Mouse (Mus musculus) forebrain, embryonic 15.5 days (tissue): ENCODE measurements around the gene Tex45. TPM values are rescaled to one million over a fixed set of nuclear protein-coding genes. Genes with fewer than 3 reads are reported as not detected.
A peak's percentile ranks its signal among the peaks of the same experiment; 100 is the strongest.

Source experiments
- ATAC-seq: fragments of 200-750 bp; cut with Nextera tagmentation; replicated peaks from 2 replicates; pipeline ENCODE4 v1.8.0; 2017; ENCODE audit warnings: mild to moderate bottlenecking, moderate TSS enrichment, moderate library complexity
- H3K27ac ChIP-seq: fragments of 300-500 bp; sonication (generic); replicated peaks from 2 replicates; pipeline ENCODE4 v1.5.1; 2015; ENCODE audit warnings: mild to moderate bottlenecking, inconsistent platforms
- H3K27me3 ChIP-seq: fragments of 300-500 bp; sonication (generic); 2 replicates; pipeline ENCODE4 v1.6.1; 2015; ENCODE audit warnings: inconsistent platforms
- H3K36me3 ChIP-seq: fragments of 300-500 bp; sonication (generic); 2 replicates; pipeline ENCODE4 v1.6.1; 2015; ENCODE audit warnings: mild to moderate bottlenecking, inconsistent platforms
- H3K4me1 ChIP-seq: fragments of 300-500 bp; sonication (generic); 2 replicates; pipeline ENCODE4 v1.6.1; 2015; ENCODE audit warnings: inconsistent platforms
- H3K4me2 ChIP-seq: fragments of 300-500 bp; sonication (generic); replicated peaks from 2 replicates; pipeline ENCODE4 v1.6.1; 2015; ENCODE audit warnings: mild to moderate bottlenecking, inconsistent platforms
- H3K4me3 ChIP-seq: fragments of 300-500 bp; sonication (generic); 2 replicates; pipeline ENCODE4 v1.5.1; 2015; ENCODE audit warnings: mild to moderate bottlenecking, inconsistent platforms
- H3K9ac ChIP-seq: fragments of 300-500 bp; sonication (generic); replicated peaks from 2 replicates; pipeline ENCODE4 v1.6.1; 2015; ENCODE audit warnings: mild to moderate bottlenecking, inconsistent platforms
- H3K9me3 ChIP-seq: fragments of 300-500 bp; sonication (generic); 2 replicates; pipeline ENCODE4 v1.6.1; 2016; ENCODE audit warnings: inconsistent platforms
- WGBS: fragments of 180-500 bp; shearing (Covaris S2); methylation state at CpG from one replicate; pipeline ENCODE4 v1.1.7; 2015; ENCODE audit warnings: mixed read lengths; 5-methylcytosine and 5-hydroxymethylcytosine counted together
- polyA plus RNA-seq: library from polyadenylated mRNA; unstranded; fragments of >200 nt; fragmentation: Nextera tagmentation; extraction: Ambion mirVana; gene quantifications from 2 replicates; pipeline ENCODE4 v1.2.1, GENCODE M21; 2015

The Tex45 gene
- polyA plus RNA-seq, 1 experiment from 2014 or later = 0.25 TPM

DNA sequence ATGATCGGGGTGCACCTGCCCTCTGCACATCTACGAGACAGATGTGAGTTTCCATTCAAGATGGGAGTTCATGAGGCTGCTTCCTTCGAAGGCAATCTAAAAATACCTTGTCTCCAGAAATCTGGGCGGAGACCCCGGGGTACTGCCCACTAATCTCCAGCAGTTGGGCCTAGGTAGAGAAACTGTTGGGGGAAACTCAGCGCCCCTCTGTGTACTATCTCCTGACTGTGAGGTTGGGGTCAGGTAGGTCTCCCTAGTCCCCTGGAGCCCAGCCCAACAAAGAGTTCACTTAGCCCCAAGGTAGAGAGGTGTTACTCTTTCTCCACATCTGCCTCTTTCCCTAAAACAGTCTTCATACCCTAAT, 23.2 kb downstream of the Tex45 start:
- Histone ChIP-seq H3K9ac (peak overlapping the region; percentile 99), H3K4me1 (peaks cover 25% of the 10 kb centered on the region), H3K9me3 (no peaks in the 10 kb centered on the region), H3K27ac (peak overlapping the region; percentile 92), H3K4me2 (peak overlapping the region; percentile 68), H3K36me3 (peaks cover 31% of the 10 kb centered on the region), H3K4me3 (peak overlapping the region; percentile 87), H3K27me3 (no peaks in the 10 kb centered on the region)
- peak; percentile 3; the same call in 1 of the 2 replicates for ATAC-seq
- WGBS = 26% methylated on average over 6 of the region's 6 CpGs

DNA sequence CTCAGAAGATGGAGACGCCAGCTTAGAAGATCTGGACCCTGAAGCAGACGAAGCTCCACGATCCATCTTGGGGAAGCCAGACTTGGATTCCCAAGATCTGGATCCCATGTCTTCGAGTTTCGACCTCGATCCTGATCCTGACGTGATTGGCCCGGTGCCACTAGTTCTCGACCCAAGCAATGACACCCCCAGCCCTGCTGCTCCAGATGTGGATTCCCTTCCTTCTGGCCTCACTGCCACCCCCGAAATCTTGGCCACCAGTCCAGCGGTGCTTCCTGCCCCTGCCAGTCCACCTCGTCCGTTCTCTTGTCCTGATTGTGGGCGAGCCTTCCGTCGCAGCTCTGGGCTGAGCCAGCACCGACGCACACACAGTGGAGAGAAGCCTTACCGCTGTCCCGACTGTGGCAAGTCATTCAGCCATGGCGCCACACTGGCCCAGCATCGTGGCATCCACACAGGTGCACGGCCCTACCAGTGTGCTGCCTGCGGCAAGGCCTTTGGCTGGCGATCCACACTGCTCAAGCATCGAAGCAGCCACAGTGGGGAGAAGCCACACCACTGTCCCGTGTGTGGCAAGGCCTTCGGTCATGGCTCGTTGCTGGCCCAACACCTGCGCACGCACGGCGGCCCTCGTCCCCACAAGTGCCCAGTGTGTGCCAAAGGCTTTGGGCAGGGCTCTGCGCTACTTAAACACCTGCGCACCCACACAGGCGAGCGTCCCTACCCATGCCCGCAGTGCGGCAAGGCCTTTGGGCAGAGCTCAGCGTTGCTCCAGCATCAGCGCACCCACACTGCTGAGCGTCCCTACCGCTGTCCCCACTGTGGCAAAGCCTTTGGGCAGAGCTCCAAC, 25.1 kb downstream of the Tex45 start:
- H3K4me1 ChIP-seq = peaks cover 37% of the 10 kb centered on the region
- no peaks in the 10 kb centered on the region for H3K9me3 ChIP-seq
- no peak overlapping the region for H3K4me2 ChIP-seq
- H3K4me3 ChIP-seq = no peak overlapping the region
- H3K36me3 ChIP-seq = peaks cover 31% of the 10 kb centered on the region
- H3K27ac ChIP-seq = no peak overlapping the region
- no peak overlapping the region for H3K9ac ChIP-seq
- no peak for ATAC-seq
- WGBS = 96% methylated on average over 44 of the region's 44 CpGs
- H3K27me3 ChIP-seq = no peaks in the 10 kb centered on the region

DNA sequence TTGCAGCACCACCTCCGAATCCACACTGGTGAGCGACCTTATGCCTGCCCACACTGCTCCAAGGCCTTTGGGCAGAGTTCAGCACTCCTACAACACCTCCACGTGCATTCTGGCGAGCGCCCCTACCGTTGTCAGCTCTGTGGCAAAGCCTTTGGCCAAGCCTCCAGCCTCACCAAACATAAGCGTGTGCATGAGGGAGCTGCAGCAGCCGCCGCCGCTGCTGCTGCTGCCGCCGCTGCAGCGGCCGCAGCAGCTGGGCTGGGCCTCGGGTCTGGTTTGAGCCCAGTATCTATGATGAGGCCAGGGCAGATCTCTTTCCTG, 25.7 kb downstream of the Tex45 start:
- Histone ChIP-seq H3K4me3 (no peak overlapping the region), H3K9me3 (no peaks in the 10 kb centered on the region), H3K27ac (no peak overlapping the region), H3K4me1 (peaks cover 43% of the 10 kb centered on the region), H3K9ac (no peak overlapping the region), H3K27me3 (no peaks in the 10 kb centered on the region), H3K4me2 (no peak overlapping the region), H3K36me3 (peaks cover 31% of the 10 kb centered on the region)
- WGBS = 94% methylated on average over 15 of the region's 15 CpGs
- no peak for ATAC-seq

DNA sequence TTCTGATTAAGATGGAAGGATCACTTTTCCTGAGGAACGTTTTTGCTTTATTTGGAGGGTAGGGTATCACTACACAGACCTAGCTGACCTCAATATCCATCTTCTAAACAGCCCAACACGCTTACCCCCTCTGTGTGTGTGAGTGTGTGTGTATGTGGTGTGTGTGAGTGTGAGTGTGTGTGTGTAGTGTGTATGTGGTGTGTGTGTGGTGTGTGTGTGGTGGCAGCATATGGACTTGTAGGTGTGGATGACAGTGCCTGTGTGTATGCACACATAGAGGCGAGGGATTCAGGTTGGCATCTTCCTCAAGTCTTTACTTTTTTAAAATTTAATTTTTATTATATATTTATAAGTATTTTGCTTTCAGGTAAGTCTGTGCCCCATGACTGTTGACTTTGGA, 27.9 kb downstream of the Tex45 start:
- H3K4me2 ChIP-seq = no peak overlapping the region
- 85% methylated on average over 3 of the region's 3 CpGs for WGBS
- H3K27ac ChIP-seq = no peak overlapping the region
- no peak overlapping the region for H3K4me3 ChIP-seq
- no peaks in the 10 kb centered on the region for H3K27me3 ChIP-seq
- H3K36me3 ChIP-seq = peaks cover 31% of the 10 kb centered on the region
- H3K9ac ChIP-seq = no peak overlapping the region
- no peaks in the 10 kb centered on the region for H3K9me3 ChIP-seq
- H3K4me1 ChIP-seq = peaks cover 49% of the 10 kb centered on the region
- ATAC-seq = no peak

DNA sequence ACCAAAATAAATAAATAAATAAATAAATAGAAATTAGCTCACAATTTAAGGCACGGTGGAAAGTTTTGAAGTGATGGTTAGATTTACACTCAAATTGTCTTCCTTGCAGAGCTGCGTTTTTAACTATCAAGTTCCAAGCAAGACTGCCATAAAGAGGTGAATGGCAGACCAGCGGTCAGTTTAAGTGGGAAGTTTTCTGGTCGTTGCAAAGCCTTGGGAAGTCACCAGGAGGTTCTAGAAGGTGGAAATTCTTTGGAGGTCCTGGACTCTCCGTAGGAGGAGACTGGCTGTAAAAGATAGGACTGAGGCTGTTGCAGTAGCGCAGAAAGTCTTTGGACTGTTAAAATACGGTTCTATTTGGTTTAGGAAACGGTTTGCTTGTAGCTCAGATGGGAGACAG, 29.1 kb downstream of the Tex45 start:
- ATAC-seq = no peak
- Histone ChIP-seq H3K4me2 (peak overlapping the region; percentile 71), H3K4me3 (peak overlapping the region; percentile 68), H3K9ac (peak overlapping the region; percentile 61), H3K27me3 (no peaks in the 10 kb centered on the region), H3K27ac (peak overlapping the region; percentile 88), H3K9me3 (no peaks in the 10 kb centered on the region), H3K4me1 (peaks cover 38% of the 10 kb centered on the region), H3K36me3 (peaks cover 27% of the 10 kb centered on the region)
- 9% methylated on average over 8 of the region's 8 CpGs for WGBS

DNA sequence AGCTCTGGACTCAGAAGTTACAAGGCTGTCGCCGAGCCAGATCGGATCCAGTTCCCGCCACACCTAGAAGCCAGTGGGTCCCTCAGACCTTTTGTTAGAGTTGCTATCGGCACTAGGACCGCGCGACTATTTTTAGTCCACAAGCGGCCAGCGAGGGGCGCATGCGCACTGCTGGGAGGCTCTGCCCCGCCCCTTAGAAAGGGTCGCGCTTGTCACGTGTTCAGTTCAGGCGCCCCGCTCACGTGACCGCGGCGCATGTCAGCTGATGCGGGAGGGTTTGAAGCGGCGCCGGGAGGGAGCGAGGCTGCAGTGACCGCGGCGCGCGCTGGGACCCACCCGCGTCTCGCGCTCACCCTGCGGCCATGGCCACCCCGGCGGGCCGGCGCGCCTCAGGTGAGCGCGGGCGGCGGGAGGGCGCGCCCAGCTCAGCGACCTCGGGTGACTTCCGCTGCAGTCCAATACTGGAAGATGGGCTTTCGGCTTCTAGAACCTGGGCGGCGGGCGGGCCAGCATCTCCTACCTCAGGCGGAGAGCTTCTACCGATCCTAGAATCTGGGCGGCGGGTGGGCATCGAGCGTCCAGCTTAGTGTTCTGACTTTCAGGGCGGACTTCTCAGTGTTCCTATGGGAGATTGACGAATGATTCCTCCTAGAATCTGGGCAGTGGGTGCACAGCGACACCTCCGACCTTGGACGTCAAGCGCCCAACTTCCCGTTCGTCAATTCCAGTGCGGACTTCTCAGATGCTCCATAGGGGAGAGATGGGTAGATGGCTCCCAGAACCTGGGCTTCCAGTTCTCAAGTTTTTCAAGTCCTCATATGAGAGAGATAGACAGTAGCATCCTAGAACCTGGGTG, 29.8 kb downstream of the Tex45 start, which contains the start of gene Mcoln1:
Mcoln1 (plus strand) TSS at position 223 of the 856 bp plus-strand sequence.
- peaks cover 20% of the 10 kb centered on the region for H3K36me3 ChIP-seq
- peak within 1 kb of the TSS; percentile 71 for H3K4me2 ChIP-seq
- no peaks in the 10 kb centered on the region for H3K9me3 ChIP-seq
- ATAC-seq = peak; percentile 89
- H3K27me3 ChIP-seq = no peaks in the 10 kb centered on the region
- H3K4me3 ChIP-seq = peak within 1 kb of the TSS; percentile 68
- WGBS = under 1% methylated on average over 70 of the region's 70 CpGs
- peaks cover 38% of the 10 kb centered on the region for H3K4me1 ChIP-seq
- peak within 1 kb of the TSS; percentile 88 for H3K27ac ChIP-seq
- peak within 1 kb of the TSS; percentile 71 for H3K9ac ChIP-seq

DNA sequence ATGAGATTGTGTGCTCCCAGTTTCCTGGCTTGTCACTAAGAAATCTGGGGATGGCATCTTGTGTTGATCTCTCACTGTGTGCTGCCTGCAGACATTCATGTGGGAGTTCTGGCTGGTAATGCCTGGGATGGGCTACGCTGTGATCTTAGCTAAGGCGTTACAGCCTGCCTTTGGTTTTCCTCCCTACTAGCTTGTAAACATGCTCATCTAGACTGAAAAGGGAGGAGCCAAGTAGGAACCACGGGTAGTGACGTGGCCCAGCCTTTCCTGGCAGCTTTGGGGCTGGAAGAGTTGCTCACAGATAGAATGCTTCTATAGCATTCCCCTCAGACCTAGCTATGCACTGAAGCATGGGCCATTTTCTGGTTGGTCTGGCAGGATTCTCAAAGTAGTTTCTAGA, 31.6 kb downstream of the Tex45 start:
- Histone ChIP-seq H3K9ac (no peak overlapping the region), H3K36me3 (peaks cover 19% of the 10 kb centered on the region), H3K4me1 (peaks cover 30% of the 10 kb centered on the region), H3K27ac (no peak overlapping the region), H3K4me3 (no peak overlapping the region), H3K9me3 (no peaks in the 10 kb centered on the region), H3K27me3 (no peaks in the 10 kb centered on the region), H3K4me2 (no peak overlapping the region)
- 73% methylated on average over 4 of the region's 4 CpGs for WGBS
- no peak for ATAC-seq

DNA sequence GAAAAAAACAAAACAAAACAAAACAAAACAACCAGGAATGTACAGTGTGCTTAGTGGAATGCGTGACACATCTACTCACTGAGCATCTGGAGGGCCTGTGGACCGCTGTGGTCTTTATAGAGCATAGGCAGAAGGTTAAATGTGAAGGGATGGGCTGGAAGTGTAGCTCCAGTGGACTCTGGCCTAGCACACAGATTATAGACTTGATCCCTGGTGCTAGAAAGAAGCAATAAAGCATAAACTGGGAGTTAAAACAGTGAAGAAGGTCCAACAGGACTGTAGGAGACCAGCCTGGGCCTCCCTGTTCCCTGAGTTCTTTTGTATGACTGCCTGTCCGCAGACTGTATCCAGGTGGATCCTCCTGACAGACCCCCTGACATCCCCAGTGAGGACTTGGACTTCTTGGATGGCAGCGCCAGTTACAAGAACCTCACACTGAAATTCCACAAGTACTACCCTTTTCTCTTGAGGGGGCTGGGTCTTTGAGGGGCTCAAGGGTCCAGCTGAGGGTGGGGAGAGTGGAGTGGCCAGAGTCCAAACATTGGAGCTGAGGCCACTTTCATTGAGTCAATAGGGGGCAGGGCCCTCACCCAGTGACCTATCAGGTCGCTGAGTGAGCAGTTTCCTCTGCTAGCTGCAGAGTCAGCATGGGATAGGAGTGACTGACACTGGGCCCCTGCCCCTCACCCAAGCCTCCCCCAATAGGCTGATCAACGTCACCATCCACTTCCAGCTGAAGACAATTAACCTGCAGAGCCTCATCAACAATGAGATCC, 37.5 kb downstream of the Tex45 start:
- H3K4me1 ChIP-seq = no peaks in the 10 kb centered on the region
- H3K4me2 ChIP-seq = no peak overlapping the region
- H3K27ac ChIP-seq = no peak overlapping the region
- peaks cover 56% of the 10 kb centered on the region for H3K36me3 ChIP-seq
- no peak for ATAC-seq
- no peaks in the 10 kb centered on the region for H3K9me3 ChIP-seq
- H3K9ac ChIP-seq = no peak overlapping the region
- 90% methylated on average over 6 of the region's 6 CpGs for WGBS
- no peaks in the 10 kb centered on the region for H3K27me3 ChIP-seq
- no peak overlapping the region for H3K4me3 ChIP-seq

DNA sequence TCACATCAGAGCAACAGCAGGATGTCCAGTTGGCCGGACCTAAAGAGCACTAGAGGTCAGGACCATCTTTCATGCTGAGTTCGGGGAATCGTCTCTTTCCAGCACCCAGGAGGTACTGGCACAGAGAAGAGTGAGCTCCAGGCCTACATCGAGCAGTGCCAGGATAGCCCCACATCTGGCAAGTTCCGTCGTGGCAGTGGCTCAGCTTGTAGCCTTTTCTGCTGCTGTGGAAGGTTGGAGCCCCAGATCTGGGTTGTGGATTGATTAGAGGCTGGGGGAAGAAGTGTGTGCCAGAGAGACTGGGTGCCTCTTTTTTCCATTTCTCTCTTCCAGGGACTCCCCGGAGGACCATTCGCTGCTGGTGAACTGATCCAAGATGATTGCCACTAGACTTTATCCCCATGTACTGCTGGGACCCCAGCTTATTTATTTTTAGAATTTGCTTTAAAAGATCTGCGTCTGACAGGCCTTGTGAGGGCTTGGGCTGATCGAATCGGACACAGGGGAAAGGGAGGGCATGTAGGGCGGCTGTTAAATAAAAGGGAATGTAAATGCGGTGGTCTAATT, 44.1 kb downstream of the Tex45 start:
- peak overlapping the region; percentile 53 for H3K27ac ChIP-seq
- WGBS = 35% methylated on average over 13 of the region's 13 CpGs
- no peaks in the 10 kb centered on the region for H3K9me3 ChIP-seq
- H3K4me1 ChIP-seq = peaks cover 17% of the 10 kb centered on the region
- H3K4me2 ChIP-seq = peak overlapping the region; percentile 85
- peak overlapping the region; percentile 50 for H3K9ac ChIP-seq
- H3K4me3 ChIP-seq = peak overlapping the region; percentile 61
- ATAC-seq = no peak
- H3K36me3 ChIP-seq = peaks cover 17% of the 10 kb centered on the region
- no peaks in the 10 kb centered on the region for H3K27me3 ChIP-seq

DNA sequence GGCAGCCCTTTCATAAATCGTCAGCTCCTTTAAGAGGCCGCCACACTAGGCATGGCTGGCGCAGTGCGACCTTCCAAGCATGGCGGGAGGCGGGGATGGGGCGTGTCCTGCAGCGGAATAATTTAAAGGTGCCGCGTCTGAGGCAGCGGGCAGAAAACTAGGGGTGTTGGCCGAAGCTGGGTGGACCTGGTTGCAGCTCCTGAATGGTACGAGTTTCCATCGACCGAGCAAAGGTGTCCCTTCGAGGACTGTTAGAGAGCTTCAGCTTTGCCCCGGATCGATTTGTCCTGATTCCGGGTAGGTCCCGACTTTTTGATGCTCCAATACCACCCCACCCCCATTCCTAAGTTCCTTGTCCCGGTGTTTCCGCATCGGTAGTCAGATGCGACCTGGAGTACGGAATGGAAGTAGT, 44.6 kb downstream of the Tex45 start, which contains the start of gene Pnpla6:
Pnpla6 (plus strand) TSS at position 125 of the 412 bp plus-strand sequence.
- WGBS = under 1% methylated on average over 25 of the region's 25 CpGs
- peak; percentile 71 for ATAC-seq
- Histone ChIP-seq H3K27ac (peak within 1 kb of the TSS; percentile 72), H3K4me1 (peaks cover 17% of the 10 kb centered on the region), H3K9me3 (no peaks in the 10 kb centered on the region), H3K27me3 (no peaks in the 10 kb centered on the region), H3K4me3 (peak within 1 kb of the TSS; percentile 61), H3K4me2 (peak within 1 kb of the TSS; percentile 85), H3K36me3 (peaks cover 15% of the 10 kb centered on the region), H3K9ac (peak within 1 kb of the TSS; percentile 50)

DNA sequence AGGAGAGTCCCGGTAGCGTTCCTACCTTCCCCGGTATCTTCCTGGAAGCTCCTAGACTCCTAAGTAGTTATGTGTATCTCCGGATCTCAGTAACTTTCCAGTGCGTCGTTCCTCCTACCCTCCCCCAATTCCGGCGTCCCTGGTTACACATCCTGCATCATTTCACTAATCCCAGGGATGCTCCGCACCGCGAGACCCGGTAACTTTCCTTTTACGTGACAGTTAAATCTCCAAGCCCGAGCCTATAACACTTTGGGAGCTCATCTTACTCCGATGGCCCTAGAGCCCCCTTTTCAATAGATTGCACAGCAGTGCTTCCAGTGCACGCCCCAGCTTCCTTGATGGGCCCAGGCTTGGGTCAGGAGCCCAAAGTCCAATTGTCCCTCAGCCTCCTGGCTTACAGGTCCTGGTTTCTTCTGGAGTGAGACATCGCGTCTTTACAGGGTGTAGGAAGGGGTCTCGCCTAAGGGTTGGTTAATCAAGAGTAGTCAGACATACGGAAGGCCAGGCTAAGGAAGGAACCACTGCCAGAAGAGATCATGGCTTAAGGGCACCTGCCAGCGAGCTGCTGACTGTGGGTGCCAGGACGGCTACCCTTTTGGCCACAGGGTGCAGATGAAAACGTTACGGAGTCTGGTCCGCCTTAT, 45.2 kb downstream of the Tex45 start:
- Histone ChIP-seq H3K27me3 (no peaks in the 10 kb centered on the region), H3K9ac (peak overlapping the region; percentile 50), H3K36me3 (peaks cover 10% of the 10 kb centered on the region), H3K4me2 (peak overlapping the region; percentile 85), H3K4me3 (peak overlapping the region; percentile 61), H3K9me3 (no peaks in the 10 kb centered on the region), H3K27ac (peak overlapping the region; percentile 72), H3K4me1 (peaks cover 17% of the 10 kb centered on the region)
- WGBS = under 1% methylated on average over 25 of the region's 25 CpGs
- peak; percentile 21 for ATAC-seq
